Mouse (Mus musculus) right cerebral cortex, adult 2 months (tissue): Measurements from ENCODE around the gene Tbcc.
"Not testable (repeated sequence)": the region's sequence is repeated elsewhere in the genome, so short reads cannot be mapped to it uniquely, and the experiment has no call there.

ENCODE experiments used
- DNase-seq, 2 experiments: peaks; one replicate each; pipeline ENCODE4 v3.0.0; 2021 to 2022; ENCODE audit warnings: low spot score in 2 of 2

Tbcc gene

DNA sequence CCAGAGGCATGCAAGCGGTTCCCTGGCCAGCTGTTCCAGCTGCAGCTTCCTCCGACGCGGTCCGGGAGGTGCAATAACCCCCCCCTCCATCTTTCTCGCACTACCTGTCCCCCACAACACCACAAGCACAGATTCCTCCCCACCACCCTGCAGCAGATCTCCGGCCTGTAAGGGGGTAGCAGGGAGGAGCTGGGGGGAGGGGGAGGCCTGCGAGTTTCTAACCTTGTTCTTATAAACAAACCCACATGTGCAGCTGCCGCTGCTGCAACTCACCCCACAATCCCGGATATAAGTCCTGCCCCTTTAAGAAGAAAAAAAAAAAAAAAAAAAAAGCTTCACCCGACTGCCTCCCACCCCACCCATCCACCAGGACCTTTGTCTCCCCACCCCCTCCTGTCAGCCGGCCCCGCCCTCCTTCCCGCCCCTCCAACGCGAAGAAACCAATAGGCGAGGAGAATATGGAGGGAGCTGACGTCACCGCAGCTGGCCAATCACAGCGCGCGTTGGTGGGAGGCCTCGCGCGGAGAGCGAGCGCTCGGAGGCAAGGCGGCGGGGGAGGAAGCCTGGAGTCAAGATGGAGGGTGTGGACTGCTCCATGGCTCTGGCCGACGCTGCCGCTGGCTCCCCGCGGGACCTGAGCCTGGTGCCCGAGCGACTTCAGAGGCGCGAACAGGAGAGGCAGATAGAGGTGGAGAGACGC lies at the start of gene Tbcc:
Gene Tbcc, plus strand, starts transcription at position 569 of the 700 bp plus-strand sequence.
- peak; percentile 97 to 98 for DNase-seq

DNA sequence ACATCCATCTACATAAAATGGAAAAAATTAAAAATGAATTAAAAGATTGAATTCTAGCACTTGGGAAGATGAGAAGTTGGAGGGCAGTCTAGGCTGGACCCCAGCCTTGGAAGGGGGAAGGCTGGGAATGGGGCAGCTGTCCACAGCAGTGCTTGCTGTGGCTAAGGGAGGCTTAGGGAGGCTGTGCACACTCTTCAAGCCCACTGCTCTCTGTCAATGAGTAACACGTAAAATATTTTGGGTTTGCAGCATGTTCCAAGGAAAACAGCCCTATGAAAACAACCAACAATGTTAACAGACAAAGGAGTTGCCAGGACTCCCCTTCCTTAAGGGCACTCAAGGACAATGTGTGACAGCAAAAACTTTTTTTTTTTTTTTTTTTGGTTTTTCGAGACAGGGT lies 47.5 kb upstream of the Tbcc start:
- no peak for DNase-seq

DNA sequence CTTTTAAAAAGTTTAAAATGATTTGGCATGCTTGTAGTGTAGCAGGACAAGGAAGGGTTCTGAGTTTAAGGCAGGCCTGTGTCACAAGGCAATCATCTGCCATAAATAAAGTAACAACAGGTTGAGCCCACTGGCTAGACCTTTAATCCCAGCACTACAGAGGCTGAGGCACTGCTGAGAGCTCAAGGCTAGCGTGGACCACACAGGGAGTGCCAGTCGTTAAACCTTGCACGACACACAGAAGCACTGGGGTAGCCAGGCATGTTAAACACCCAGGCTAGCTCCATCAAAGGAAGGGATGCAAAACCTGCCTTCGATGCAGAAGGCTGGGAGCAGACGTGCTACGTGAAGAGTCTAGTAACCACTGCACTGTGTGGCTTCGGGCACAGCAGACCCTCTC lies 46.8 kb upstream of the Tbcc start:
- no peak for DNase-seq

DNA sequence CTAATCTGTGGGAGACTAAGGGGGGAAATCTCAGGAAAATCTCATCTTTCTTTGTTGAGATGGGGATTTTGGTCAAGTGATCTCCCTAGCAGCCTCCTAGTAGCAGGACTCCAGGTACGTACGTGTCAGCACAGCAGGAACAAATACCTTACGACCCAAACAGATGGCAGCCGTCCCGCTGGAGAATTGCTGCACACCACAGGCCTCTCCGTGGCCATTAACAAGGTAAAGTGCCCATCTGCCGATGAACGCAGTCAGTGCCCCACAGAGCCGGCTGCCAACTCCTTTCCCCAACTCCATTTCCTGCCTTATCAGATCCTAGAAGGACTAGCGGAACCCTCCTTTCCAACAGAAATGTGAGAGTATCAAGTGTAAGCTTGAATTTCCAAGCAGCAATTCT lies 45.7 kb upstream of the Tbcc start:
- DNase-seq: no peak

DNA sequence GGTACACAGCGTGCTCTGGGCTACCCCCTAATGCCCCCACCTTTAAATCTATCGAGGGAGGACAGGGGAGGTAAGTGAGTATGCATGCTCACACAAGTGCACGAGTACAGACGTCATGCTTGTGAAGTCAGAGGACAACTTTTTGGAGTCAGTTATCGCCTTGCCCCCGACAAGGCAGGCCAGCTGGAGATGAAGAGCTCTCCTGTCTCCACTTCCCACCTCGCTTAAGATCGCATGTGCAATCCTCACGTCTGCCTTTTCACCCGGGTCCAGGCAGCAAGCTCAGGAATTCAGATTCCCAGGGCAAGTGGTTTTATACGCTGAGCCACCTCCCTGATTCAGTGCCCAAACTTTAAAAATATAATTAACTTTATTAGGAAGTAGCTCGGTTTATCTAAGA lies 45.2 kb upstream of the Tbcc start:
- DNase-seq: no peak

DNA sequence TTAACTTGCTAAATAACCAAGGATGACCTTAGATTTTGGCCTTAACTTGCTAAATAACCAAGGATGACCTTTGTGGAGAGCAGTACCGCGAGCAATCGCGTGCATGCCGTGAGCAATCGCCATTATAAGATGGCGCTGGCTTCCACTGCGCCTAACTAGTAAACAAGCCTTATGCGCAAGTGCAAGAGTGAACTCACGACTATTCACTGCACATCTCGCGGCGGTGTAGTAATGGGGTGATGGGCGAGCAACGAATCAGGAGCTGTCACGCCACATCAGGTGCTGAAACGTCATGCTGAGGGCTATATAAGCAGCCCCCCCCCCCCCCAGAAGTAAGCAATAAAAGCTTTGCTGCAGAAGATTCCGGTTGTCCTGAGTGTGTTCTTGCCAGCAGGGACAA lies 43.9 kb upstream of the Tbcc start:
- not testable (repeated sequence) for DNase-seq

DNA sequence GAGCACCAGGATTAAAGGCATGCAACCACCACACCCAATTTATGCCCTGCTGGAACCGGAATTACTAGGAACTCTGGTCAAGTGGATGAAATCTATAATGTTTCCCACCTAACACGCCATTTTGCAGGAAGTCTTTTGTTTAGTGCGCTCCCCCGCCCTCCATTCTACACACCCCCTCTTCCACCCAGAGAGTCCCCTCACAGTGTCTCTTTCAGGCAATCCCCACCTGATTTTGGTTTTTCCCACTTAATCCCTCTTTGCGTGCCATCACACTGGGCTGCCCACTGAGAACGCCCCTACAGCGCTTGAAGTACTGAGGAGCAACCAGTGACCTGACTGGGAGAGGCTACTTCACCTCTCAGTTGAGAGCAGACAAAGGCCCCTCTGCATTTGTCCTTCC lies 43.3 kb upstream of the Tbcc start:
- DNase-seq: no peak

DNA sequence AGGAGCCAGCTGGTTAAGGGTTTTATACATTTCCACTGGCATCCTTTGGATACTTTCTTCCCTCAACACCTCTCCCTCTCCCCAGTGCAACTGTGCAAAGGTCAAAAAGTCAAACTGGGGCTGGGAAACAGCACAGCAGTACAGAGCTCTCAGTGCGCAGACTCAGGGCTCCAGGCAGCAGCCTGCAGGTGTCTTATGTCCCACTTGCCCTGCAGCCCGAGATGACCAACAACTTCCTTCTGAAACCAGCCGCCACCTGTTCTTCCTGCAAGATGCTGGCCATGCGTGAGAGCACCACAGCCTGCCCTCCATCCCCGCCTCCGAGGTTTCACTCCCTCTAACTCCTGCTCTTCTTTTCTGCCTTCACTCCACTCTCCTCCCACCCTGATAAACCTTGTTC lies 37.8 kb upstream of the Tbcc start:
- DNase-seq: no peak

DNA sequence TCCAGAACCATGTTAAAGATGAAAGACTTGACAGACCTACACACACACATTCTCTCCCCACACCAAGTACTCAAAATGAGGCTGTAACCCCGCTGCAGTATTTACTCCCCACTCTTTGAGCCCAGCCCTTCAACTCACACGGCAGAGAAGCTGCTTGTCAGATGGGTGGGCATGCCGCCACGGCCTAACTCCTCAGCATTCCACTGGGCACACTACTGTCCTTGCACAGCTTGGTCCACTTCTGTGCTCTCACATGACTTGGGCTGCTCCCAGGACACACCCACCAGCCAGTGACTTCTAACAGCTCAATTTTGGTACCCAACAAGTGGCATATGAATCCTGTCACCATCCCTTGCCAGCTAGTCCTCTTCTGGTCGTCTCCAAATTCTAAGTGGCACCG lies 37.2 kb upstream of the Tbcc start:
- peak; percentile 34 to 52 for DNase-seq

DNA sequence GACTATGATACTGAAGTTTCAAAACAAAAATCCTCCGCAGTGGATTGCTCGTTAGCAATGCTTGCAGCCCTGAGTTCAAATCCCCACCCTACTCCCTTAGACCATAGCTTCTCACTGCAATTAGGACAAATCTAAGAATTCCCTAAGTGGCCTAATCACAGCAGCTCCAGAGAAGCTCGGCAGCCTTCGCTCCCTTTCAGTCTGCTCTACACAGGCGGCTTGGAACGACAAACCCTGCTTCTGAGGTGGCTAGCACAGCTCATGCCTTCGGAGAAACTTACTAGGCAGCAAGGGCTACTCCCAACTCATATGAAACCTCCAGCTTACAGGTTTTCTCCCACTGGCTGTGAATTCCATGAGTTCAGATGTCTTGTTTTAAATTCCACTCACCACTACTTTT lies 36.4 kb upstream of the Tbcc start:
- no peak for DNase-seq

DNA sequence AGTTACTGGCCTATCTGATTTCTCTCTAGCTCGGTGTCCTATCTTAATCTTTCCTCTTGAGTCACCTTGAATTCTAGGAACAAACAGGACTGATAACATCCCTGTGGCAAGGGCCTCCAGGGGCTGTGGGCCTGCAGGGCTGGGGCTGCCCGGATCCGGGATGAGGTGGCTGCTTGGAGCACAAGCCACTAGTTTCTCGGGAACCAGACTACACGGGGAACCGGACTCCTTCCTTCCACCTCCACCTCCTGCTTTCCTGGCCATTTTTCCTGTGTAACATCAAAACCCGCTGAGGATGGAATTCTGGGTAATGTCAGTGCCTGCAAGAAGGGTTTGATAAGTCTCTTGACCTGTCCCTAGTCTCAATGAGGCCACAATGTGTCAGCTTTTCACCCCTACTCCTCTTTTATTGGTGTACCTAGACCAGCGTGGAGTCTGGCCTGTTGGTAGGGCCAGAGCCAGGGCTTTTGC lies 35.8 kb upstream of the Tbcc start:
- DNase-seq: no peak

DNA sequence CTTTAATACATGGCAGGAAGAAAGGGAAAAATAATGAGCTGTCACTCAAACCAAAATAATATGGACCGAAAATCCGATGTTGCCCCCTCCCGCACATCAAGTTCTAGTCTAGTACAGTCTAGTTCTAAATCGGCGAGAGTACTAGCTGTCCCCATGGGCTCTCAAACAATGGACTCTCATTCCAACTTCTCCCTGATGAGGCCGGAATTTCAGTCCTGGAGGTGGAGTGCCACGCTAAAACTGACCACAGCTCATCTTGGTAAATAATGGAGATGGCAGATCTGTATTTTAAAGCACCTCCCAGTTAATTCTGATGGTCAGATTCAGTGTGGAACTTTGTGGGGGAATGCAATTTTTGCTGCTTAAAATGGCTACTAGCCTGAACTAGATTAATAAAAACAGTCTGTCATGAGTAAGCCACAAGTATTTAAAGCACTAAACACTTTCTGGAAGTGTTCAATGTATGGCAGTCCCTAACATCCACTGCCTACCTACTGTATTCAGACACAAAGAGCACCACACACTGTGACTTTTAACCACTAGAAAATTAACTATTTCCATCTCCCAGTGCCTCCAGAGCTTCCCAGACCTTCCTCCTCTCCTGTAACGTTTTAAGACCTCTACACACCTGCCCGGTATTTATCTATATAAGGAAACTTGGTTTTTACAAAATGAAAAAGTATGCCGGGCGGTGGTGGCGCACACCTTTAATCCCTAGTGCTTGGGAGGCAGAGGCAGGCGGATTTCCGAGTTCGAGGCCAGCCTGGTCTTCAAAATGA lies 35.0 kb upstream of the Tbcc start:
- DNase-seq: no peak

DNA sequence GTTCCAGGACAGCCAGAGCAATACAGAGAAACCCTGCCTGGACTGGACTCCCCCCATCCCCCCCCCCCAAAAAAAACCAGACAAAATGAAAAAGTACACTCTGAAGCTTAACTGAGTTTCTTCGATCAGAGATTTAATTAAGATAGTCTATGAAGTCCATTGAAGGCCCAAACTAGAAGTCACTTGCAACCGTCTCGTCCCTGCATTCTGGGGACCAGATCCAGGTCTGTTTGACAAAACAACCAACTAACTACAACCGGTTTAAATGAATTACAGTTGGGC lies 34.4 kb upstream of the Tbcc start:
- no peak for DNase-seq

DNA sequence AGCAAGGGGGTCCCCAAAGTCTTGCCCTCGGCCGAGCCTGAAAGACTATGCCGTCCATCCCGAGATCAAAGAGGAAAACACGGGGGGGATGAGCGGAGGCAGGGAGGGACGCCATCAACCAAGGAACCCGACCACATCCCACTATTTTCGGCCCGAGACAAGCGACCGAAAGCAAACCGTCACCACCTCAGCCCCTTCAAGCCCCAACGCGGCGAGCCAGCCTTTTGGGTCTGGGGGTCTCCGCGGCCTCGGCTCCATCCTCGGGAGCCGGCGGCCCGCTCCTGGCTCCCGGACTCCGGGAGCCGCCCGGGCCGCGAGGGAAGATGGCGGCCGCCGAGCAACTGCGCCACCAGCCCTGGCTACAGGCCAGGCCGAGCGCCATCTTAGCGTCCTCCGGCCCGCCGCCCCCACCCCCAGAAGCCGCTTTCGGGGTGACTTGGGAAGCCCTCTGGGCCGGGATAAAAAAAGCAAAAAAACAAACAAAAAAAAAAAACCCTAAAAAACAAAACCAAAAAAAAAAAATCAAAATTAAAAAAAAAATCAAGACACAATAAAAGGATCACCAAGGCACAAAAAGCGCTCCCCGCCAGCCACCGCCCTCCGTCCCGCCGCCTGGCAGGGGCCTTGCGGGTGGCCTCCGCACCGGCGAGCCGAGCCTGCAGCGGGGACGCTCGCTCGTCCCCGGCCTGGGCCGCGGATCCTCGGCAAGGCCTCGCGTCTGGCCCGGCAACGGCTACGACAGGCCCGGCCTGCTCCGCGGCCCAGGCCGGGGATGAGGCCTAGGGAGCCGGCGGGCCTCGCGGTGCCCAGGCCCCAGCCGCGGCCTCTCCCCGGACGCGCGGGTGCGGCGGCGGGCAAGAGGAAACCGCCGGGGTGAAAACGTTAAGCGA lies 33.8 kb upstream of the Tbcc start:
- peak; percentile 64 to 77 for DNase-seq

DNA sequence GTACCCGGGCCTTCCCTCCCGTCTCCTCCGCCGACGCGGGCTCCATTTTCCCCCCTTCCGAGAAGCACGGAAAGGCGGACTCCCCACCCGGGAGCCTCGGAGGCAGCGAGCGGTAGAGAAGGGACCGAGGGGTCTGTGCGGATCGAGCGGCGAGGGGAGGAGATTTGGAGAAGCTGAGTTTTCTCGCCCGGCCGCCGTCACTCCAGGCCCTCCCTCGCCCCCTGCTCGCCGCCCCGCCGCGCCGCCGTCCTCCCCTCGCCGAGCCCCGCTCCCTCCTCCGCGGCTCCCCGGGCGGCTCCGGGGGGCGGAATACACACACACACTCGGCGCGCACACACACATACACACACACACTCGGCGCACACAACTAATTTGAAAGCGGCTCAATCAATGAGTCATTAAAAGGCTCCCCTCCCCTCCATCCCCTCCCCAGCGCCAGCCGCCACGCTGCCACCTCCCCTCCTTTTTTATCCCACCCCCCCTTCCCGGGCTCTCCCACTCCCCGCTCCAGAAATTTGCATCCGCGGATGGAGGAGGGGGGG lies 33.1 kb upstream of the Tbcc start:
- DNase-seq: peak; percentile 74 to 79

DNA sequence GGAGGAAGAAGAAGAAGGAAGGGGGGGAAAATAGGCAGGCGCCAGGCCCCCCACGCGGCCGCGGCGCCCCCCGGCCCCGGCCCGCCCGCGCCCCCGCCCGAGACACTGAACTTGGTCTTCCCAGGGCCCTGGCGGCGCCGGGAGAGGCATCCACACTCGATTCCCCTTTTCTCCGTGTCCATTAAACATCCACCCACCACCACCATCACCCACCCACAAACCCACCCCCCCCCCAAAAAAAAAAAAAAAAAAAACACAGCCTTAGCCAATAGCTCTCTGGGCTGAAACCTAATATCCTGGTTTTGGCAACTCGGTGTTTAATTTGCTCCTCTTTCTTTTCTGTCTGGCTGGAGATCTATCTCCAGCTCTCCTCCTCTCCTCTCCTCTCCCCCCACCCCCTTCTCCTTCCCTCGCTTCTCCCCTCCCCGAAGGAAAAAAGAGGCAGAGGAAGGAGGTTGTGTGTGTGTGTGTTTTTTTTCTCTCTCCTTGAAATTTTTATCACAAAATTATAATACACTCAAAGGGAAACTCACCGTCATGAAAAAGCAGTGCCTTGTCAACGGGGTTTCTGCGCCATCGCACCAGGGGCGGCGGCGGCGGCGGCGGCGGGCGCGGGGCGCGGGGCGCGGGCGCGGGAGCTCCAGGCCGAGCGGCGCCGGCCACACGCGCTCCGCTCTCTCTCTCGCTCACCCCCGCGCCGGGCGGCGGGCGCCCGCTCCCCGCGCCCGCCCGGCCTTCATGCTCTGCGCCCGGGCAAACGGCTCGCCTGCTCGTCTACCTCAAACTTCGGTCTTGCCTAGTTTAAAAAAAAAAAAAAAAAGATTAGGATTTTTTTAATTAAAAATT lies 32.4 kb upstream of the Tbcc start, which contains the start of gene Bicral:
Gene Bicral, minus strand, starts transcription at position 580 of the 846 bp plus-strand sequence.
- peak; percentile 64 to 69 for DNase-seq

DNA sequence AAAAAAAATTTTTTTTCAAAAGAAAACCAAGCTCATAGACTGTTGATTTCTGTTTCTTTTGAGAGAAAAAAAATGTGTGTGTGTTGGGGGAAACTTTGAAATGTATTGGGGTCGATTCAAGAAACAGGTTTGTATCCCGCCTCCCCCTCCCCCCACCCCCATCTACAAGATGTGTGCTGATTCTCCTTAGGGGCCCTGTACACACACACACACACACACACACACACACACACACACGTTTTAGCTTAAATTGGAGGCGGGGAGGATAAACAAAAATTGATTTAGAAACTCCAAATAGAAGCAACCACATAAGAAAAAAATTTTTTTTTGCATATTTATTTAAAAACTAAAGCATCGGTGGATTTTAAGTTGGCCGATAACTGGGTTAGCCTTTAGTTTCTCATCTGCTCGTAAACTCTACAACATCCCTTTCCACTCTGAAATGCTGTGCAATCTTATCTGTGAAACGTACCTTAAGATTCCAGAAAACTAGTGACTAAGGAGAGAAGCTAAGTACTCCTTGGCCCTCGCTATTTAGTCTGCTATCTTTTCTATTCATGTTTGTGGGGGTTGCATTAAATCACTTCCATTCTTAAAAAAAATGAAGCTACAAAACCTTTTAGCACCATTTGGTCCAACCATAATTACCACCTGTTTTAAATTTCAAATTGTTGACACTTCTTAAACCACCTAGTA lies 31.6 kb upstream of the Tbcc start:
- DNase-seq: no peak

DNA sequence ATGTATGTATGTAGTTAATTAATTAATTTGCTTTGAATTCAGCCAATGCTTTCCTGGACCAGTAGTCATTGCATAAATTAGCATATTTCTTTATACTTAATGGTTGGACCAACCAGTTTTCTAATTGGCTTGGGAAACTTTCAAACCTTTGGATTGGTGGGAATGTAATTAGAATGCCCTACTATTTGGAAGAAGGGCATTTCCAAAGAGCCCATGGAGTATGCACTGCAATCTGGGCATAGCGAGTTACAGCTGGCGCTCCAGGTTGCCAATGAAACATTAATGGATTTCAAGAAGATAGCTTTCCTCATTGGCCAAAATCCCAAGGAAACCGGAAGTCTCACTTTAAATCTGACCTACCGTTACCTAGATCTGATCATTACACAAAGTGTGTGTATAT lies 30.4 kb upstream of the Tbcc start:
- DNase-seq: no peak

DNA sequence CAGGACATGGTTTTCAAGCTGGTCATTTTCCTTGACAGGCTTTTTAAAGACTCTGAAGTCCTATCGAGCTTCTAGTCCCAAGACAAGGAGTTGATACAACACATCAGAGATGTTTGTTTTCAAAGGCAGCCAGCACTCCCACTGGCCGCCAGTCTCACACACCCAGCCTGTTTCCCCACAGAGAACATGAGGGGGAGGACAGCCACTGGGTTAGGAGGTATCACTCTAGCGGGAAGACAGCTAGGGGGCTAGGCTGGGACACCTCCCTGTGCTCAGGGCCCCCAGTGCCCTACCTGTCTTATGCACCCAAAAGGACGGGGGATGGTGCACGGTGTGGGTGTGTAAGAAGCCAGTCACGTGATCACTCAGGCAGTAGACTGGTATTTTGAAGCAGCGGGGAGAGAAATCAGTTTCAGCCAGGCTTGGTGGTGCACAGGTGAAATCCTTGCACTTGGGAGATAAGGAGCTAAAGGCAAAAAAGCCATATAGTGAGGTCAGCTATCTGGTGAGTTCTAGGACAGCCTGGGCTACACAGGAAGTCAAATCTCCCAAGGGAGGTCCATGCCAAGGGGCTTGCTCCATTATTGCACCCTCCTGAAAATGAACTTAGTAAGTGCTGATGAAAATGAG lies 25.8 kb upstream of the Tbcc start:
- peak; percentile 33 to 43 for DNase-seq

DNA sequence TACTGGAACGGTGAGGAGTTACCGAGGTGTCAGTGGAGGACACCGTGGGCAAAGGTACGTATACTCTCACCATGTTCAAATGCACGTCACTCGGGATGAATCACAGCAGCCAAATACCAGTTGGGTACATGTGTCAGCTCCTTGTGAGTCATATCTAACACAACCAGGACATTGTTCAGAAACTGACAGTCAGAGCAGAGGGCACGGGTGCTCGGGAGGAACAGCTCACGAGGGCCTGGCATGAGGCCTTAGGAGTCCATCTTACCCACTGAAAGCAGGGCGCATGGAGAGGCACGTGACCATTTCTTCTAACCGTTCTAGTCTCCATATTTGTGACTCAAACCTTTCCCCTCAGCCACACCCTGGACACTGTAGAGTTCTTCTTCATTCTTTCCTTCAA lies 23.6 kb upstream of the Tbcc start:
- DNase-seq: peak in 1 of 2 experiments; percentile 18
